Mouse (Mus musculus): ENCODE data around the gene Strn3. TPM values are rescaled to one million over a fixed set of nuclear protein-coding genes. Genes with fewer than 3 reads are reported as not detected.

The Strn3 gene
- polyA plus RNA-seq, 1 experiment from 2014 or later: 32.0 TPM

GRCm38 (mm10) chr12:51636689-51637470 is 54.8 kb downstream of the Strn3 start:
- no peak for ATAC-seq

GRCm38 (mm10) chr12:51636260-51636659 is 55.4 kb downstream of the Strn3 start:
- no peak for ATAC-seq
- H3K4me2 ChIP-seq (ENCODE audit: low read length): no peak overlapping the region

More at GRCm38 (mm10) chr12:51636689-51637470, 54.8 kb downstream of the Strn3 start:
- no peaks in the 10 kb centered on the region for H3K4me1 ChIP-seq (ENCODE audit: control insufficient read depth, insufficient read depth, low read length)
- 86% methylated on average over 2 of the region's 2 CpGs for WGBS
- H3K27me3 ChIP-seq (ENCODE audit: control insufficient read depth, insufficient read depth, low read depth, low read length): no peaks in the 10 kb centered on the region
- no peak overlapping the region for H3K4me2 ChIP-seq (ENCODE audit: low read length)
- H3K27ac ChIP-seq (ENCODE audit: low read length): no peak overlapping the region
- no peak overlapping the region for H3K4me3 ChIP-seq (ENCODE audit: low read depth, low read length)
- H3K9me3 ChIP-seq (replicated peaks; ENCODE audit: control insufficient read depth, low read length, poor library complexity, severe bottlenecking): no peaks in the 10 kb centered on the region
- H3K9ac ChIP-seq (ENCODE audit: low read depth, low read length): no peak overlapping the region
- peaks cover 1% of the 10 kb centered on the region; the same call in 1 of the 2 replicates for H3K36me3 ChIP-seq (ENCODE audit: control insufficient read depth, insufficient read depth, low read length)

GRCm38 (mm10) chr12:51633481-51633880 is 58.2 kb downstream of the Strn3 start:
- Histone ChIP-seq H3K9me3 (replicated peaks; ENCODE audit: control insufficient read depth, low read length, poor library complexity, severe bottlenecking) (no peaks in the 10 kb centered on the region), H3K36me3 (ENCODE audit: control insufficient read depth, insufficient read depth, low read length) (no peaks in the 10 kb centered on the region), H3K4me2 (ENCODE audit: low read length) (no peak overlapping the region), H3K27me3 (ENCODE audit: control insufficient read depth, insufficient read depth, low read depth, low read length) (no peaks in the 10 kb centered on the region), H3K9ac (ENCODE audit: low read depth, low read length) (no peak overlapping the region), H3K4me3 (ENCODE audit: low read depth, low read length) (no peak overlapping the region), H3K27ac (ENCODE audit: low read length) (no peak overlapping the region), H3K4me1 (ENCODE audit: control insufficient read depth, insufficient read depth, low read length) (no peaks in the 10 kb centered on the region)
- no peak for ATAC-seq
- 81% methylated on average over 4 of the region's 4 CpGs for WGBS

More at GRCm38 (mm10) chr12:51636260-51636659, 55.4 kb downstream of the Strn3 start:
- no peaks in the 10 kb centered on the region for H3K4me1 ChIP-seq (ENCODE audit: control insufficient read depth, insufficient read depth, low read length)
- no peak overlapping the region for H3K27ac ChIP-seq (ENCODE audit: low read length)
- no peaks in the 10 kb centered on the region; the same call in 1 of the 2 replicates for H3K36me3 ChIP-seq (ENCODE audit: control insufficient read depth, insufficient read depth, low read length)
- H3K27me3 ChIP-seq (ENCODE audit: control insufficient read depth, insufficient read depth, low read depth, low read length): no peaks in the 10 kb centered on the region
- H3K9ac ChIP-seq (ENCODE audit: low read depth, low read length): no peak overlapping the region
- no peaks in the 10 kb centered on the region for H3K9me3 ChIP-seq (replicated peaks; ENCODE audit: control insufficient read depth, low read length, poor library complexity, severe bottlenecking)
- H3K4me3 ChIP-seq (ENCODE audit: low read depth, low read length): no peak overlapping the region
- 90% methylated on average over 2 of the region's 2 CpGs for whole genome bisulfite sequencing

DNA sequence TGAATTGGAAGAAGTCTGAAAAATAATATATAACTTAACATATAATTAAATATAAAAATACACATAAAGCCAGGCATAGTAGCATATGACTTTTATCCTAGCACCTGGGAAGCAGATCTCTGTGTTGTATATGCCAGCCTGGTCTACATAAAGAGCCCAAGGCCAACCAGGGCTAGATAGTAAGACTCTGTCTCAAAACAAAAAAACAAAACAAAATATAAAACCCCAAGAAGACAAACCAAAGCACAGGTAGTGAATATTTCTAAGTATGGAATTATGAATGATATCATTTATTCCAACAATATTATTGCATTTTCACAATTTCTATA is 68.4 kb downstream of the Strn3 start:
- peak; percentile 36; the same call in 1 of the 2 replicates for ATAC-seq
- no peak overlapping the region for H3K27ac ChIP-seq (ENCODE audit: low read length)

GRCm38 (mm10) chr12:51622670-51623365 is 68.9 kb downstream of the Strn3 start:
- H3K27me3 ChIP-seq (ENCODE audit: control insufficient read depth, insufficient read depth, low read depth, low read length): no peaks in the 10 kb centered on the region
- H3K4me3 ChIP-seq (ENCODE audit: low read depth, low read length): no peak overlapping the region
- no peak overlapping the region for H3K27ac ChIP-seq (ENCODE audit: low read length)
- 74% methylated on average over 5 of the region's 5 CpGs for WGBS
- no peaks in the 10 kb centered on the region for H3K4me1 ChIP-seq (ENCODE audit: control insufficient read depth, insufficient read depth, low read length)
- 0 out of 2 replicates have a peak, but pooled peaks cover 4% of the 10 kb centered on the region for H3K36me3 ChIP-seq (ENCODE audit: control insufficient read depth, insufficient read depth, low read length)
- H3K9ac ChIP-seq (ENCODE audit: low read depth, low read length): no peak overlapping the region
- ATAC-seq: peak; percentile 80
- H3K4me2 ChIP-seq (ENCODE audit: low read length): no peak overlapping the region
- no peaks in the 10 kb centered on the region for H3K9me3 ChIP-seq (replicated peaks; ENCODE audit: control insufficient read depth, low read length, poor library complexity, severe bottlenecking)

More for the DNA sequence above, 68.4 kb downstream of the Strn3 start:
- Histone ChIP-seq H3K9me3 (replicated peaks; ENCODE audit: control insufficient read depth, low read length, poor library complexity, severe bottlenecking) (no peaks in the 10 kb centered on the region), H3K4me1 (ENCODE audit: control insufficient read depth, insufficient read depth, low read length) (no peaks in the 10 kb centered on the region), H3K27me3 (ENCODE audit: control insufficient read depth, insufficient read depth, low read depth, low read length) (no peaks in the 10 kb centered on the region), H3K9ac (ENCODE audit: low read depth, low read length) (no peak overlapping the region), H3K4me2 (ENCODE audit: low read length) (no peak overlapping the region), H3K36me3 (ENCODE audit: control insufficient read depth, insufficient read depth, low read length) (0 out of 2 replicates have a peak, but pooled peaks cover 4% of the 10 kb centered on the region), H3K4me3 (ENCODE audit: low read depth, low read length) (no peak overlapping the region)

DNA sequence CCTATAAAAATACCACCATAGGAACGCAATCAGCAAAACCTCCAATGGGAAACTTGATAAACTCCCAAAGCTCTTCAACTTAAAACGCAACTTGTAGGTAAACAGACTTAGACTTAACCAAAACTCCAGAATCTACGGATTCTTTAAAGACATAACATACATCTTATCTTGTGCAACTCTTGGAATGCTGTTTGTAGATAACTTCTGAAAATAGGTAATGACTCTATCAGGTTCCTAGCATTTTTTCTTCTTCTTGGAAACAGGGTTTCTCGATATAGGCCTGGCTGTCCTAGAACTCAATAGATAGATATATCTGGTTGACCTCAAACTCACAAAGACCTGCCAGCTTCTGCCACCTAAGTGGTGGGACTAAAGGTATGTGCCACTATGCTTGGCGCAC is 70.5 kb downstream of the Strn3 start:
- Histone ChIP-seq H3K4me1 (ENCODE audit: control insufficient read depth, insufficient read depth, low read length) (no peaks in the 10 kb centered on the region), H3K9ac (ENCODE audit: low read depth, low read length) (no peak overlapping the region), H3K27me3 (ENCODE audit: control insufficient read depth, insufficient read depth, low read depth, low read length) (no peaks in the 10 kb centered on the region), H3K36me3 (ENCODE audit: control insufficient read depth, insufficient read depth, low read length) (peaks cover 10% of the 10 kb centered on the region; the same call in 1 of the 2 replicates), H3K4me2 (ENCODE audit: low read length) (no peak overlapping the region), H3K9me3 (replicated peaks; ENCODE audit: control insufficient read depth, low read length, poor library complexity, severe bottlenecking) (no peaks in the 10 kb centered on the region), H3K4me3 (ENCODE audit: low read depth, low read length) (no peak overlapping the region), H3K27ac (ENCODE audit: low read length) (no peak overlapping the region)
- no peak for ATAC-seq
- WGBS: 97% methylated on average over 5 of the region's 5 CpGs

- Histone ChIP-seq H3K4me2 (ENCODE audit: low read length) (no peak overlapping the region), H3K9ac (ENCODE audit: low read depth, low read length) (no peak overlapping the region), H3K4me3 (ENCODE audit: low read depth, low read length) (no peak overlapping the region), H3K27me3 (ENCODE audit: control insufficient read depth, insufficient read depth, low read depth, low read length) (no peaks in the 10 kb centered on the region), H3K9me3 (replicated peaks; ENCODE audit: control insufficient read depth, low read length, poor library complexity, severe bottlenecking) (no peaks in the 10 kb centered on the region), H3K36me3 (ENCODE audit: control insufficient read depth, insufficient read depth, low read length) (peaks cover 12% of the 10 kb centered on the region; the same call in 1 of the 2 replicates), H3K4me1 (ENCODE audit: control insufficient read depth, insufficient read depth, low read length) (no peaks in the 10 kb centered on the region), H3K27ac (ENCODE audit: low read length) (no peak overlapping the region)
- ATAC-seq: no peak
These were observed 71.1 kb downstream of the Strn3 start for GRCm38 (mm10) chr12:51620572-51620971.

- Histone ChIP-seq H3K36me3 (ENCODE audit: control insufficient read depth, insufficient read depth, low read length) (peaks cover 10% of the 10 kb centered on the region; the same call in 1 of the 2 replicates), H3K9ac (ENCODE audit: low read depth, low read length) (no peak overlapping the region), H3K27me3 (ENCODE audit: control insufficient read depth, insufficient read depth, low read depth, low read length) (no peaks in the 10 kb centered on the region), H3K4me3 (ENCODE audit: low read depth, low read length) (no peak overlapping the region), H3K27ac (ENCODE audit: low read length) (no peak overlapping the region), H3K4me2 (ENCODE audit: low read length) (no peak overlapping the region), H3K4me1 (ENCODE audit: control insufficient read depth, insufficient read depth, low read length) (no peaks in the 10 kb centered on the region), H3K9me3 (replicated peaks; ENCODE audit: control insufficient read depth, low read length, poor library complexity, severe bottlenecking) (no peaks in the 10 kb centered on the region)
- 98% methylated on average over 5 of the region's 5 CpGs for WGBS
- no peak for ATAC-seq
These were observed 79.3 kb downstream of the Strn3 start for GRCm38 (mm10) chr12:51612361-51612760.

- no peak overlapping the region for H3K9ac ChIP-seq (ENCODE audit: low read depth, low read length)
- no peaks in the 10 kb centered on the region for H3K9me3 ChIP-seq (replicated peaks; ENCODE audit: control insufficient read depth, low read length, poor library complexity, severe bottlenecking)
- no peaks in the 10 kb centered on the region for H3K27me3 ChIP-seq (ENCODE audit: control insufficient read depth, insufficient read depth, low read depth, low read length)
- ATAC-seq: no peak
- no peak overlapping the region for H3K4me3 ChIP-seq (ENCODE audit: low read depth, low read length)
- WGBS: 91% methylated on average over 4 of the region's 4 CpGs
- peaks cover 18% of the 10 kb centered on the region for H3K36me3 ChIP-seq (ENCODE audit: control insufficient read depth, insufficient read depth, low read length)
- H3K27ac ChIP-seq (ENCODE audit: low read length): no peak overlapping the region
- H3K4me2 ChIP-seq (ENCODE audit: low read length): no peak overlapping the region
- H3K4me1 ChIP-seq (ENCODE audit: control insufficient read depth, insufficient read depth, low read length): no peaks in the 10 kb centered on the region
These were observed 85.6 kb downstream of the Strn3 start for GRCm38 (mm10) chr12:51606138-51606537.
